Mouse (Mus musculus) testis, adult 2 months (tissue): Measurements from ENCODE around the gene Tepp.

Source experiments
- CTCF ChIP-seq: fragments of 200-500 bp; IDR thresholded peaks from 2 replicates; pipeline ENCODE4 v1.5.1; 2012; ENCODE audit warnings: low read depth, mild to moderate bottlenecking, inconsistent platforms, low read length, moderate library complexity; ENCODE audit not compliant: control insufficient read depth, insufficient read depth, insufficient replicate concordance
- POLR2A ChIP-seq: fragments of 200-500 bp; IDR thresholded peaks from 2 replicates; pipeline ENCODE4 v1.6.1; 2012; ENCODE audit warnings: low read depth, mild to moderate bottlenecking, inconsistent platforms, low read length, moderate library complexity; ENCODE audit not compliant: control insufficient read depth

- TF ChIP-seq POLR2A, result no peak
- no peak for TF ChIP-seq CTCF
Measured at GRCm38 (mm10) chr8:95344668-95345067, 34.3 kb downstream of the Tepp start.
